Comparison of ENCODE assay signal across 9 mouse cellular contexts in genomic region chr9:50593544-50593943, GRCm38 (mm10). TPM values are rescaled to one million over a fixed set of nuclear protein-coding genes. Genes with fewer than 3 reads are reported as not detected.
A peak's percentile ranks its signal among the peaks of the same experiment; 100 is the strongest.
DNase-seq lines count a peak whose midpoint lies in the region; ATAC-seq and TF ChIP-seq lines count a peak whose summit lies in the region.
"Had no signal": no experiment of that assay in that cellular context is flagged by ENCODE, and none has a peak within 500 bp of the region (broad histone marks: within the 10 kb centered on the region; RNA-seq: fewer than 3 reads in every experiment).

No protein-coding gene starts in this region.

- H3K9me3 ChIP-seq in kidney, embryonic 15.5 days (replicated peaks) = no peaks in the 10 kb centered on the region

- peak; percentile 61 for TF ChIP-seq CTCF in kidney, adult 2 months (conservative IDR thresholded peaks at IDR 0.05; ENCODE audit: insufficient read depth, insufficient read length, low read depth, low read length)

- H3K4me1 ChIP-seq in kidney, adult 2 months (ENCODE audit: control insufficient read depth, insufficient read depth, low read length) = peaks cover 3% of the 10 kb centered on the region; the same call in 1 of the 2 replicates
- no peaks in the 10 kb centered on the region for H3K4me1 ChIP-seq in kidney, embryonic 15.5 days

- H3K27me3 ChIP-seq in kidney, adult 2 months (replicated peaks; ENCODE audit: control insufficient read depth, insufficient read depth, low read length) = no peaks in the 10 kb centered on the region
- no peaks in the 10 kb centered on the region for H3K27me3 ChIP-seq in kidney, embryonic 15.5 days

- H3K9ac ChIP-seq in kidney, embryonic 15.5 days = no peak overlapping the region

- H3K27ac ChIP-seq in kidney, adult 2 months (ENCODE audit: insufficient read depth, low read depth, low read length) = no peak overlapping the region
- no peak overlapping the region for H3K27ac ChIP-seq in kidney, embryonic 15.5 days

- DNase-seq in kidney, adult 2 months = peak; percentile 42
- DNase-seq in ZHBTc4 (ENCODE audit: low read depth, low spot score) = peak; percentile 72
- peak; percentile 46 to 56 for DNase-seq in kidney, postnatal 25 days
- DNase-seq in spleen, adult 12 weeks (ENCODE audit: low spot score) = peak; percentile 40
- no peak for DNase-seq in layer of hippocampus, adult 9-10 months (ENCODE audit: low spot score)
- DNase-seq in cerebellum, adult 8-10 months = no peak

- H3K4me3 ChIP-seq in kidney, adult 2 months (ENCODE audit: insufficient read depth, low read depth, low read length) = no peak overlapping the region
- H3K4me3 ChIP-seq in kidney, embryonic 15.5 days (replicated peaks) = no peak overlapping the region

- no peak overlapping the region for H3K4me2 ChIP-seq in kidney, embryonic 15.5 days

- ATAC-seq in kidney, embryonic 15.5 days (replicated peaks; ENCODE audit: low FRiP score) = no peak
- peak; percentile 57 for ATAC-seq in CD4-positive, CD25-positive, alpha-beta regulatory T cell, adult 4 months

- no peak for TF ChIP-seq POLR2A in kidney, adult 2 months (IDR thresholded peaks at IDR 0.05; ENCODE audit: low read depth, low read length)

- WGBS in kidney, adult 2 months = 82% methylated on average over 3 of the region's 3 CpGs
- 90% methylated on average over 3 of the region's 3 CpGs for WGBS in kidney, embryonic 15.5 days

- H3K36me3 ChIP-seq in kidney, adult 2 months (ENCODE audit: control insufficient read depth, insufficient read depth, low read length) = peaks cover 8% of the 10 kb centered on the region
- H3K36me3 ChIP-seq in kidney, embryonic 15.5 days = peaks cover 37% of the 10 kb centered on the region

RNA-seq across cellular contexts. Expression of gene Sdhd, which starts 10.1 kb away (rescaled TPM):
- polyA plus RNA-seq in kidney, adult 2 months (2012; rRNA removed) = 541 and 551 TPM in 2 replicates
- polyA plus RNA-seq in kidney, embryonic 15.5 days (2015; fragmentation: Nextera tagmentation; extraction: Ambion mirVana) = 363 and 376 TPM in 2 replicates
- 100 to 1,000 TPM; 152 to 183 TPM for polyA plus RNA-seq in CD4-positive, CD25-positive, alpha-beta regulatory T cell, adult 4 months (2017; shearing (Covaris generic))

RNA-seq across cellular contexts. Expression of gene Timm8b, which starts 10.2 kb away (rescaled TPM):
- polyA plus RNA-seq in kidney, adult 2 months (2012; rRNA removed) = 292 and 335 TPM in 2 replicates
- polyA plus RNA-seq in kidney, embryonic 15.5 days (2015; fragmentation: Nextera tagmentation; extraction: Ambion mirVana) = 259 and 296 TPM in 2 replicates
- 100 to 1,000 TPM in 1 of 2 experiments, 10 to 100 TPM in 1; 82.9 to 101 TPM for polyA plus RNA-seq in CD4-positive, CD25-positive, alpha-beta regulatory T cell, adult 4 months (2017; shearing (Covaris generic))

RNA-seq across cellular contexts. Expression of gene Pih1d2, which starts 23.6 kb away (rescaled TPM):
- polyA plus RNA-seq in kidney, adult 2 months (2012; rRNA removed) = 2.1 and 2.7 TPM in 2 replicates
- polyA plus RNA-seq in kidney, embryonic 15.5 days (2015; fragmentation: Nextera tagmentation; extraction: Ambion mirVana) = 4.9 and 5.6 TPM in 2 replicates
- polyA plus RNA-seq in CD4-positive, CD25-positive, alpha-beta regulatory T cell, adult 4 months (2017; shearing (Covaris generic)) = under 1 TPM; 0.38 to 0.56 TPM

RNA-seq across cellular contexts. Expression of gene Nkapd1, which starts 23.7 kb away (rescaled TPM):
- 4.1 and 5.1 TPM in 2 replicates for polyA plus RNA-seq in kidney, adult 2 months (2012; rRNA removed)
- 22.1 and 24.8 TPM in 2 replicates for polyA plus RNA-seq in kidney, embryonic 15.5 days (2015; fragmentation: Nextera tagmentation; extraction: Ambion mirVana)
- 10 to 100 TPM; 15.1 to 17.0 TPM for polyA plus RNA-seq in CD4-positive, CD25-positive, alpha-beta regulatory T cell, adult 4 months (2017; shearing (Covaris generic))

RNA-seq across cellular contexts. Expression of gene Tex12, which starts 32.4 kb away (rescaled TPM):
- not detected in 2 replicates for polyA plus RNA-seq in kidney, adult 2 months (2012; rRNA removed)
- 0.18 TPM in 1 of 2 replicates, not detected in the other for polyA plus RNA-seq in kidney, embryonic 15.5 days (2015; fragmentation: Nextera tagmentation; extraction: Ambion mirVana)
- polyA plus RNA-seq in CD4-positive, CD25-positive, alpha-beta regulatory T cell, adult 4 months (2017; shearing (Covaris generic)) = not detected
- polyA plus RNA-seq: lung, embryonic 16.5 days had no signal

Comparison
In these comparisons a context has a peak if more than half of its experiments do, and no peak if none do; other contexts are left out.
1. DNase-seq: peak in kidney, adult 2 months (single experiment), ZHBTc4 (single experiment), kidney, postnatal 25 days (2 of 2) and spleen, adult 12 weeks (single experiment); none in layer of hippocampus, adult 9-10 months (single experiment) and cerebellum, adult 8-10 months (single experiment).